Mouse (Mus musculus) kidney, adult 10 weeks (tissue): Measurements from ENCODE around the gene Gpatch3. TPM values are rescaled to one million over a fixed set of nuclear protein-coding genes. Genes with fewer than 3 reads are reported as not detected.

Experiments
- polyA plus RNA-seq: library from polyadenylated mRNA; stranded (reverse); fragments of 350-450 nt; fragmentation: Illumina TruSeq; extraction: RNeasy Lipid Tissue Mini Kit (QIAGEN cat#74804); gene quantifications from one replicate; pipeline ENCODE4 v1.2.3, GENCODE M21; 2014; ENCODE audit warnings: low read depth, low replicate concordance

Gpatch3 gene
- polyA plus RNA-seq, result not detected

DNA sequence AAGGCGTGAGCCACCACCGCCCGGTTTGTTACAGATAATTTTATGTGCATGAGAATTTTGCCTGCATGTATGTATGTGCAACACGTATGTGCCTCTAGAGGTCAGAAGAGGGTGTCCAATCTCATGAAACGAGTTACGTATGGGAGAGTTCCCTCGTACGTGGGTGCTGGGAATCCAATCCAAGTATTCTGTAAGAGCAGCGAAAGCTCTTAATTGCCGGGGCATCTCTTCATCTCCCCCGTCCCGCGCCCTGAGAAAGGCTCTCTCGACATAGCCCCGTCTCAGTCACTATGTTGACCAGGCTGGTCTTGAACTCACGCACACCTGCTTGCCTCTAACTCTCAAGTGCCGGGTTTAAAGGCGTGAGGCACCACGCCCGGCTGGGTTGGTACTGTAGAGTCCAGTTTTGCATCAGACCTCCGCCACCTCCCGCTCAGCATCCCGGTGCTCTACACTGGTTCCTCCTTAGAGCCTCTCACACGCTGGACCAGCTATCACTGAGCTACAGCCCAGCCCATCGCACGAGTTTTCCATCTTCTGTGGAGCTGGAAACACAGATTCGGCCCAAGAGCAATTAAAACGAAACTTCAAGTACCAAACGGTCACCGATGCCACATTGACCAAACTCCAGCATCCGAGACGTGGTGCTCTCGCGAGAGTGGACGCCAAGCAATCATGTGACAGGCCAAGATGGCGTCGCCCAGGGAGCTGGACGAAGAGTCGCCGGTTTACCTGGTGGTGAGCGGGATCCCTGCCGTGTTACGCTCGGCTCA, at the start of gene Gpatch3:
Gpatch3 (plus strand) TSS at position 676 of the 773 bp plus-strand sequence.

DNA sequence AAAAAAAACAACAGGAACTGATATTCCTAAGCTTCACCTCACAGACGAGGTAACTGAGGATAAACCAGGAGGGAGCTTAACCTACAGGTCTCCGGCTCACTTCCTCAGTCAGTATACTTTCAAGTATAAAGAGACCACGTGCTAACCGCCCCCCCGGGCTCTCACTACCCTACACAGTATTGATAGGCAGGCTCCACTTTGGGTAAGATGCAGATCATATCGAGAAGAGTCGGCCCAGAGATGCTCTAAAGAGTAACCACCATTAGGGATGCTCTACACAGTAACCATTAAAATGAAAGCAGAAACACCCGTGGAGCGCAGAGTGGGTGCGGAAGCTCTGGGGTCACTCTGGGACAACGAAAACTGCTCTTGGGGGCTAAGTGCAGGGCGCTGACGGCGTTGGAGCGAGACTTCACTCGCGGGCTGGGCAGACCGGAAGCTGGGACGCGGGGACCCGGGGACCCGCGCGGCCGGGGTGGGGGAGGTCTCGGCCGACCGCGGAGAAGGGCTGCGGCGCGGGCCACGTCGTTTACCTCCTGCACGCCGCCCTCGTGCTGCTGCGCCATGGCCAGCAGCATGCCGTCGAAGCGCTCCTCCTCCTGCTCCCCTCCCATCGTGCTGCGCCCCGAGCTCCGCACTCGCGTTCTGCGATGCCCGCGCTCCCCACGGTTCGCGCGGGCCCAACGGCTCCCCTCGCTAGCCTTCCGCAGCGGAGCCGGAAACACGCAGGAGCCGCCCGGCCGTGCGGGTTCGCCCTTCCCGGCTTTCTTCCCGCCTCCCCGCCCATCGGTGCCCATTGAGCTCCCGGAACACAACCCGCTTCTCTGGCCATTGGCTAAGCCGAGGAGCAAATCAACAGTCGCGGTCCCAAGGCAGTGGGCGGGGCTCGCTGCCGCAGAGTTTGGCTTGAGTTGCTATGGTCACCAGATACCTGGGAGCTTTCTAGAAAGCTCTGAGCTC, 29.0 kb upstream of the Gpatch3 start, which contains the start of gene Nudc:
Nudc (minus strand) TSS at position 725 of the 960 bp plus-strand sequence.

DNA sequence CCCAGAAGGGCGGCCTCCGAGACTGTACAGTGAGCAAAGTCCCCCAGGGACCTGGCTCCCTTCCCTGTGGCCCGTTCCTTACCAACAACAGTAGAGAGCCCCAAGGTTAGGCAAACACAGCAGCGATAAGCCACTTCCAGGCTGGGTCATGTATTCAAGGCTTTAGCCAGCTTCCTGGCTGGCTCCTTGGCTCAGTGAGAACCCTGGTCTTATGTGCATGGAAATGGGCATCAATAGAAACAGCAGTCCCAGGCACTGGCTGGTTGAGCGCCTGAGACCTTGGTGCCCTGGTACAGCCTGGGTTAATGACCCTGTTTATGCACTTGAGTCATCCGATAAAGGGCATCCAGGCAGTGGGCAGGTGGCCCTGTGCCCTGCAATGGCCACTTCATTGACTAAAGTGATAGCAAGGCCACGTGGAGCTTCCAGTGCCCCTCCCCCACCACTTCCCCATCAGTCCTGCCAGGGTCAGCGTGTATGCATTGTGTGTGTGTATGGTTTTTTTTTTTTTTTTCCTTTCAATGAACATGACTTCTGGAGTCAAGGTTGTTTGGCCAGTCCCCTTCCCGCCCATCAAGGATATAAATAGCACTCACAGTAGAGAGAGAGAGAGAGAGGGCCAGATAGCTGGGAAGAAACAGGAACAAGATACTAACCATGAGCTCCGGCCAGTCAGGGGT, 21.6 kb upstream of the Gpatch3 start, which contains the start of gene Nr0b2:
Nr0b2 (plus strand) TSS at position 609 of the 680 bp plus-strand sequence.

GRCm38 (mm10) chr4:133584059-133584951, 9.8 kb downstream of the Gpatch3 start, which contains the start of gene Gpn2:
TSS of gene Gpn2 (plus strand) at chr4:133584362.

GRCm38 (mm10) chr4:133601721-133602218, 27.2 kb downstream of the Gpatch3 start, which contains the start of gene Sfn:
TSS of gene Sfn (minus strand) at chr4:133602168.

Other genes with a start within 250 kb of the Gpatch3 start
- gene Wdtc1, start 221.3 kb upstream of the Gpatch3 start, polyA plus RNA-seq, result 5.0 TPM
- gene Slc9a1, start 205.0 kb upstream of the Gpatch3 start, polyA plus RNA-seq, result 1.2 TPM
- not detected for gene Tent5b, start 94.6 kb upstream of the Gpatch3 start, polyA plus RNA-seq
- not detected for gene Trnp1, start 76.2 kb upstream of the Gpatch3 start, polyA plus RNA-seq
- gene Kdf1, start 55.8 kb upstream of the Gpatch3 start, polyA plus RNA-seq, result 1.1 TPM
- 20.4 TPM for gene Nudc, start 28.7 kb upstream of the Gpatch3 start, polyA plus RNA-seq
- gene Nr0b2, start 21.4 kb upstream of the Gpatch3 start, polyA plus RNA-seq, result not detected
- 0.57 TPM for gene Gpn2, start 9.6 kb downstream of the Gpatch3 start, polyA plus RNA-seq
- not detected for gene Sfn, start 27.4 kb downstream of the Gpatch3 start, polyA plus RNA-seq
- gene Zdhhc18, start 75.4 kb downstream of the Gpatch3 start, polyA plus RNA-seq, result 1.8 TPM
- gene Pigv, start 97.9 kb downstream of the Gpatch3 start, polyA plus RNA-seq, result 4.7 TPM
- 12.9 TPM for gene Arid1a, start 182.0 kb downstream of the Gpatch3 start, polyA plus RNA-seq